Mouse (Mus musculus) G1E (cell line): ENCODE results near the gene Ankrd10.

Experiments used
- GATA1 ChIP-seq: IDR thresholded peaks from 2 replicates; pipeline ENCODE4 v1.6.1; 2012; ENCODE audit warnings: borderline replicate concordance, low read length, inconsistent platforms, mixed read lengths
- POLR2AphosphoS5 ChIP-seq: IDR thresholded peaks from 2 replicates; pipeline ENCODE4 v1.6.1; 2012; ENCODE audit warnings: low read depth, low read length, inconsistent platforms; ENCODE audit not compliant: insufficient replicate concordance

DNA sequence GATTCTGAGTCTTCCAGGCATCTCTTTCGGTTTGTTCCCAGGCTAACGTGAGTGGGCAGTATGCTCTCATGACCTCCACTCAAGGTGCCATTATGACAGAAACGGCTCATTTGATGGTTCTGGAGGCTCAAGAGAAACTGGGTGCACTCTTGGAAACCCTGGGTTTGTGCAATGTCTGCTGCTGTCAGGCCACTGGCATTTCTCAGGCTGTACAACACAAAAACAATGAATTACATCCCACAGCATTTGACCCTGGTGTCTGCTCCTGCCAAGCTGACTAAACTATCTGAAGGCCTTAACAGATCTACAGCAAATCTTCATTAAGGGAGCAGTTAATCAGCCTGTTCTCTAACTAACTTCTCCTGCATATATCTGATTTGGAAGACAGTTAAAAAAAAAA lies 16.5 kb downstream of the Ankrd10 start:
- TF ChIP-seq GATA1: no peak
- no peak for TF ChIP-seq POLR2AphosphoS5
